Mouse (Mus musculus) stomach, adult 2 months (tissue): ENCODE results near the gene Borcs6. TPM values are rescaled to one million over a fixed set of nuclear protein-coding genes. Genes with fewer than 3 reads are reported as not detected.

Experiments
- polyA plus RNA-seq: library from polyadenylated mRNA; depleted of rRNA; stranded (reverse); fragments of >200 nt; gene quantifications from 2 replicates; pipeline ENCODE4 v1.2.3, GENCODE M21; 2012; rRNA removed

Borcs6 gene
- 10.7 and 19.3 TPM in 2 replicates for polyA plus RNA-seq

DNA sequence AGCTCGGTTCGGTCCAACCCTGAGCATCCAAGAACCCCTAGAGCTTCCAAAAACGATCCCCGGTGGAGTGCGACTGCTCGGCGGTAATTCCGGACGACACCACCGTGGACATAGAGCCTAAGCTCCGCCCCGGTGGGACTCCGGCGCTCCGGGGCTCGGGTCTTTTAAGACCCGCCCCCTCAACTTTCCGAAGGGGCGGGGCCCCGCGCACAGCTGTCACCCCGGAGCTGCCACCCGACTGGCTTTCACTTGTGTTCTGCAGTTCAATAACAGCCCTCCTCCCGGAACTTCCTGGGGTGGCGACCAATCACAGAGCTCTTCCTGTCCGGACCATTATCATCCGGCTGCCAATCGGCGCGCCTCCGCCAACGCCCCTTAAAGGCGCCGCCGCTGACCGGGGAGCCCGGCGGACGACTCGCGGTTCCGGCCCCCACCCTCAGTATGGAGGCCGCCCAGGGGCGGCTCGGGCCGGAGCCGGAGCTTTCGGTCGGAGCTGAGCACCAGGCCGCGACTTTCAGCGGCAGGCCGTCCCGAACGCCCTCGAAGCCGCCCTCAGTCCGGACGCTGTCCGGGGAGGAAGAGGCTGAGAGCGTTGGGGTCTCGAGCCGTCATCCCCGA is at the start of gene Borcs6:
Gene Borcs6, plus strand, starts transcription at position 361 of the 618 bp plus-strand sequence.

DNA sequence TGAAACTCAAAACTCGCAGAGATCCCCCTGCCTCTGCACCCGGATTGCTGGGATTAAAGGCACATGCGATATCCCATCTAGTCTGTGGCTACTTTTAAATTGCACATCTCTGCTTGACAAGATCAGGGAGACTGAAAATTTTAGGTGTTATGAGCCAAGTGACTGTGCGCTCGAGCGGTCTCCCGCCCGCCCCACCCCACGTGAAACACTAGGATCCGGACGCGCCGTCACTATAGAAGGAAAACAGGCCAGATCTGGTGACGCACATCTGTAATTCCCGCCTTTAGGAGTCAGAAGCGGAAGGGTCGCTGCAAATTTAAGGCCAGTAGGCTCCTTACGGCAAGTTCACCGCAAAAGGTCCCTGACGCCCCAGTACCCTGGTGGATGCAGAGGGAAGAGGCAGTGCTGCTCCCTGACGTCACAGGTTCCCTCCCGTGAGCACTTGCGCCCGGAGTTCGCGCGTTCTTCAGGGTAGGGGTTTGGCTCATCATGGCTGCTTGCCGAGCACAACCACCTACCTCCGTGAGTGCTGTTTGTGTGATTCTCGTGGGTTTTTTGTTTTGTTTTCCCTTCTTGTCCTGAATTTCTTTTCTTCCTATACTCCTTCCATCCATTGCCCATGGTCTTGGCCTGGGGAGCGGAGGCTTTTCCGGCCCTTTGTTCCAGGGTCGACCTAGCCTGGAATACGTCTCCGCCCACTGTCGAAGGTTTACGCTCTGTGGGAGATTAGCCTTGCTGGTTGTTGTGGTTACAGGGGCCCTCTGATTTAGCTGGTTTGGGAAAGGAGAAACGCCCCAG is 43.7 kb upstream of the Borcs6 start, which contains the start of gene Ctc1:
Gene Ctc1, plus strand, starts transcription at position 268 of the 798 bp plus-strand sequence.

DNA sequence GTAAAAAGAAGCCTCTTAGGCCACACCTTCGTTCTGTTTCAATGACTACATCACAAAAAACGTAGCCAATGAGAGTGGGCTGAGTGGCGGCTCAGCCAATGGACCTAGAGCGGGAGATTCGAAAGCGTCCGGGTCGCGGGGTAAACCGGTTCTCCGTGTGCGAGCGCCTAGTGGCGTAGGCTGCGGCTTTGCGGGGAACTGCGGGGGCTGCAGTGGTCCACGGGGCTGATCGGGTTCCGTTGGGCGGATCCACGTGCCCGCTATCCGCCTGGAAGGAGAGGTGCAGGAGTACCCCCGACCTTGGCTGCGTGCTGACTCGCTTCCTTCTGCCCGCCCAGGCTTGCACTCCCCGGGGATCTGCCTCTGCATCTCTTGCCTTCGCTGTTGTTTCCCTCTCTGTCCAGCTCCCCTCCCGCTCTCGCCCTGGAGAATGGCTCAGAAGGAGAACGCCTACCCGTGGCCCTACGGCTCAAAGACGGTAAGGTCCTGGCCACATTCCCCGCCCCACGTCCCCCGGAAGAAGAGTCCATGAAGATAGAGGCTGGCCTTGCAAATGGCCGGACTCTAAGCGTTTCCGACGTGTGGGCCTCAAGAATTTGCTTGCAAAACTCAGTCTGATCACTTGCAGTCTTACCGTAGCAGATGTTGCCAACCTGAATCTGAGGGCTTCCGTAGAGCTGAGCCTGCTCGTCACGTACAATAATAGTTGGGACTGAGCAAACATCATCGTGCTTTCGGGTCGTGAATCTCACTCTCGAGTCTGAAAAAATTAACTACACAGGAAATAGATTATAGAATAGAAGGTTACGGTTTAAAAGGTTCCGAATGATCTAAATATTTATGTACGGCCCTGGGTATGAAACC is 13.8 kb upstream of the Borcs6 start, which contains the start of gene Aurkb:
Gene Aurkb, plus strand, starts transcription at position 117 of the 864 bp plus-strand sequence.

DNA sequence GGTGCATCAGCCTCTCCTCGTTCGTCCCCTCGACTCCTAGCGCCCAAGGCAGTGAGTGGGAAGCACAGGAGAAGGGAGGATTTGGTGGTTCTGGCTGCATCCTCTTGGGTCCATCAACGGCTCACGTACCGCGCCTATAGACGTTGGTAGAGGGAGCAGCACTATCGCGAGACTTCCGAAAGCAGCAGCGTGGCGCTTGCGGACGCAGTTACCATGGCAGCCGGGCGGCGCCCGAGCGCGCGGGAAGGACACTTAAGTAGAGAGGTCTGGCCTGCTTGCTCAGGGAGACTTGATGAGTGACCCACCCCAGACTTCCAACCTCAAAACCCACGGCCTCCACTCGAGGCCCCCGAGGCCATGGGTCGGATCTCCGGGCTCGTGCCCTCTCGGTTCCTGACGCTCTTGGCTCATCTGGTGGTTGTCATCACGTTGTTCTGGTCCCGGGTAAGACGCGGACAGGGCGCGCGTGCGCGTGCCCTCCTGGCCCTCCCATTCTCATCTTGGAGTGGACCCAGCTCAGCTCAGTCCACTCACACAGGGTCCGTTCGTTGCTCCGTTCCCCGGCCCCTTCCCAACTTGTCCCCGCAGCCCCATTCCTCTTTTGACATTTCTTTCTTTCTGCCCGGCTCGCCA is 11.2 kb downstream of the Borcs6 start, which contains the start of gene Tmem107:
Gene Tmem107, plus strand, starts transcription at position 217 of the 633 bp plus-strand sequence.

DNA sequence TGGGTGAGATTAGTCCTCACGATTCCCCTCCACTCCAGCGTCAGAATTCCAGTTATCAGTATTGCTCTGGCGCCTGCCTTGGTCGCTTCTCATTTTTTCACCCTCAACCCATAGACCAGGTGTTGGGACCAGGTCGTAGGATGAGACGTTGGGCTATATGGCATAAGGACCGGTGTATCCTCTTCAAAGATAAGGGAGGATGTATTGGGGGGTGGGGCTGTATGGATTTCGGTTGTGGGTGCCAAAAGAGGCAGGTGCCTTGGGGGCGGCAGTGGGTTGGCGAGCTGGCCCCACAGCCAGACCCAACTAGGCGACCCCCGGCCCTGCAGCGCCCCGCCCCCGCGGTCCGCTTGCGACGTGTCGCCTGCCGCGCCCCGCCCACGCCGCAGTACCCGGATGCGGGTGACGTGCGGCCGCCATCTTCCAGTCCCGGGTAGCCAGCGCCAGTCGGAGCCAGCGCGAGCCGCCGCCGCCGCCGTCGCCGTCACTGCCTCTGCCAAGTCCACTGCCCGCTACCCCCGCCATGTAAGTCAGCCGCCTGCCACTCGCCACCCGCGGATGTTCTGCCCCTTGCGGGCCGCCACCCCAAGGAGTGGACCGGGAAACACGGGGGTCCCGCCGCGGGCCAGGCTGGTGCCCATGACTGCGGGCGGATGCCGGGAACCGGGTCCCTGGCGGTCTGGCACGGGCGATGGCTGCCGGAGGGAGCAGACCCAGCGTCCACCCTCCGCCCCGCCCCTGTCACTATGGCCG is 28.8 kb downstream of the Borcs6 start, which contains the start of gene Vamp2:
Gene Vamp2, plus strand, starts transcription at position 388 of the 753 bp plus-strand sequence.

DNA sequence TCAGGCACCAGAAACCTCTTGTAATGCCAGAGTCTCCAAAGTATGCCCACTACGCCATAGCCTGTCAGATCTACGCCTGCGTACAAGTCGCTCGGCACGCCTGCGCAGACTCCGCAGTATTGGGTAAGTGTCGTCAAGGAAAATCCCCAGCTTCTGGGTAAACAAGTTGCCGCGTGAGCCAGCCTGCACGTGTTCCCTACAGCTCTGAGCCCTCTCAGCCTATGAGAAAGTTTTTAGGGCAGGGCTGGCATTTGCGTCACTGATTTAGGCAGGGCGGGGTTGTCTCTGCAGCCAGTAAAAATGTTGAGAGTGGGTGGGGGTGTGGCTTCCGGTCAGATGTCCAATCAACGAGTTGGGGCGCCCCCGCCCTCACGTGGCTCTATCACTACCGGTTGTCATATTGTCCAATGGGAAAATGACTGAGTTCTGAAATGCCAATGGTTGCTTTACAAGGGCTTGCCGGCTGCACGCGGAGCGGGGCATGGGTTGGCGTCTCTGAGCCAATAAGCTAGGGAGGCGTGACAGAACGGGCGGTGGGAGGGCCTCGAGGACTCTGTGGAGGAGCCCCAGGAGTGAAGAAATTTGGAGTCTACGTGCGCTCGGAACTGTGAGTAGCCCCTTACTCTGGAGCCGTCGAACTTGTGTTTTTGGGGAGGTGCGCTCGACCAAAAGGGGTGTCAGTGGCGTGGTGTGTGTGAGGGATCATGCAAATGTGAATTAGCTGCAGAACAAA is 35.3 kb downstream of the Borcs6 start, which contains the start of gene Per1:
Gene Per1, plus strand, starts transcription at position 521 of the 733 bp plus-strand sequence.

Other genes with a start within 250 kb of the Borcs6 start
- 78.5 and 83.8 TPM in 2 replicates for gene Ndel1, start 187.9 kb upstream of the Borcs6 start, polyA plus RNA-seq
- 0.70 and 0.84 TPM in 2 replicates for gene Rnf222, start 171.2 kb upstream of the Borcs6 start, polyA plus RNA-seq
- gene Rpl26, start 158.1 kb upstream of the Borcs6 start, polyA plus RNA-seq, result 175 and 211 TPM in 2 replicates
- not detected in 2 replicates for gene Odf4, start 132.6 kb upstream of the Borcs6 start, polyA plus RNA-seq
- gene Arhgef15, start 102.2 kb upstream of the Borcs6 start, polyA plus RNA-seq, result 24.5 and 26.3 TPM in 2 replicates
- gene Slc25a35, start 91.6 kb upstream of the Borcs6 start, polyA plus RNA-seq, result 27.1 and 32.6 TPM in 2 replicates
- gene Rangrf, start 84.5 kb upstream of the Borcs6 start, polyA plus RNA-seq, result 17.9 and 21.9 TPM in 2 replicates
- gene Pfas, start 51.3 kb upstream of the Borcs6 start, polyA plus RNA-seq, result 3.1 and 4.6 TPM in 2 replicates
- gene Ctc1, start 43.8 kb upstream of the Borcs6 start, polyA plus RNA-seq, result 12.6 and 16.5 TPM in 2 replicates
- 16.9 and 18.1 TPM in 2 replicates for gene Aurkb, start 14.1 kb upstream of the Borcs6 start, polyA plus RNA-seq
- gene Tmem107, start 11.1 kb downstream of the Borcs6 start, polyA plus RNA-seq, result 15.9 and 17.7 TPM in 2 replicates
- 78.1 and 119 TPM in 2 replicates for gene Vamp2, start 28.8 kb downstream of the Borcs6 start, polyA plus RNA-seq
- 9.6 and 9.8 TPM in 2 replicates for gene Per1, start 35.5 kb downstream of the Borcs6 start, polyA plus RNA-seq
- 1.00 and 1.9 TPM in 2 replicates for gene Hes7, start 60.7 kb downstream of the Borcs6 start, polyA plus RNA-seq
- gene 9130213A22Rik, start 62.9 kb downstream of the Borcs6 start, polyA plus RNA-seq, result 0.53 and 0.80 TPM in 2 replicates
- gene Aloxe3, start 66.2 kb downstream of the Borcs6 start, polyA plus RNA-seq, result 35.1 and 49.7 TPM in 2 replicates
- 27.0 and 30.6 TPM in 2 replicates for gene Alox12b, start 97.3 kb downstream of the Borcs6 start, polyA plus RNA-seq
- 0.18 TPM in 1 of 2 replicates, not detected in the other for gene Alox8, start 138.1 kb downstream of the Borcs6 start, polyA plus RNA-seq
- 0.02 TPM in 1 of 2 replicates, not detected in the other for gene Gucy2e, start 177.3 kb downstream of the Borcs6 start, polyA plus RNA-seq